Mouse (Mus musculus) liver, adult 2 months (tissue): ENCODE measurements around the gene Tspan31. TPM values are rescaled to one million over a fixed set of nuclear protein-coding genes. Genes with fewer than 3 reads are reported as not detected.
A peak's percentile ranks its signal among the peaks of the same experiment; 100 is the strongest.

Source experiments
- DNase-seq: peaks from one replicate; pipeline ENCODE4 v3.0.0-alpha.2; 2011; ENCODE audit warnings: low read depth, low spot score; ENCODE audit errors: extremely low read depth
- H3K27ac ChIP-seq: fragments of 200-500 bp; replicated peaks from 2 replicates; pipeline ENCODE4 v1.5.1; 2012; ENCODE audit warnings: low read depth, mild to moderate bottlenecking, control low read depth, inconsistent platforms, low read length; ENCODE audit not compliant: insufficient read depth
- H3K27me3 ChIP-seq: fragments of 200-500 bp; 2 replicates; pipeline ENCODE4 v1.6.1; 2012; ENCODE audit warnings: mild to moderate bottlenecking, moderate library complexity, low read length, inconsistent platforms; ENCODE audit not compliant: control insufficient read depth, insufficient read depth
- H3K36me3 ChIP-seq: fragments of 200-500 bp; 2 replicates; pipeline ENCODE4 v1.6.1; 2012; ENCODE audit warnings: low read length, inconsistent platforms; ENCODE audit not compliant: control insufficient read depth, insufficient read depth
- H3K4me1 ChIP-seq: fragments of 200-500 bp; 2 replicates; pipeline ENCODE4 v1.6.1; 2011; ENCODE audit warnings: low read length; ENCODE audit not compliant: control insufficient read depth, insufficient read depth
- H3K4me3 ChIP-seq: fragments of 200-500 bp; 2 replicates; pipeline ENCODE4 v1.5.1; 2011; ENCODE audit warnings: low read depth, mild to moderate bottlenecking, control low read depth, low read length, moderate library complexity; ENCODE audit not compliant: insufficient read depth
- H3K79me2 ChIP-seq: fragments of 200-500 bp; 2 replicates; pipeline ENCODE4 v1.6.1; 2012; ENCODE audit warnings: inconsistent platforms, mild to moderate bottlenecking, low read length, moderate library complexity; ENCODE audit not compliant: control insufficient read depth, insufficient read depth
- H3K9ac ChIP-seq: fragments of 200-500 bp; 2 replicates; pipeline ENCODE4 v1.6.1; 2012; ENCODE audit warnings: low read depth, mild to moderate bottlenecking, control low read depth, inconsistent platforms, low read length
- CTCF ChIP-seq: fragments of 200-500 bp; IDR thresholded peaks from 2 replicates; pipeline ENCODE4 v1.5.1; 2011; ENCODE audit warnings: low read depth, low read length, control low read depth
- POLR2A ChIP-seq: fragments of 200-500 bp; IDR thresholded peaks from 2 replicates; pipeline ENCODE4 v1.6.1; 2011; ENCODE audit warnings: low read length, control low read depth; ENCODE audit not compliant: insufficient read depth; ENCODE audit errors: extremely low read depth
- WGBS: fragments of 180-500 bp; shearing (Covaris S2); methylation state at CpG from one replicate; pipeline ENCODE4 v1.1.7; 2018; 5-methylcytosine and 5-hydroxymethylcytosine counted together
- polyA plus RNA-seq: library from polyadenylated mRNA; depleted of rRNA; stranded (reverse); fragments of >200 nt; gene quantifications from 2 replicates; pipeline ENCODE4 v1.2.3, GENCODE M21; 2012
- total RNA-seq: library from RNA; depleted of rRNA; stranded (reverse); fragments of >200 nt; gene quantifications from 2 replicates; pipeline ENCODE4 v1.2.3, GENCODE M21; 2014

The Tspan31 gene
- total and polyA plus RNA-seq, 2 experiments, result 268 to 278 TPM

GRCm38 (mm10) chr10:127068360-127069038 lies 1.6 kb downstream of the Tspan31 start:
- no peak for TF ChIP-seq POLR2A
- no peak for TF ChIP-seq CTCF
- Histone ChIP-seq H3K9ac (peak overlapping the region; percentile 84), H3K36me3 (peaks cover 22% of the 10 kb centered on the region), H3K27me3 (no peaks in the 10 kb centered on the region), H3K4me3 (peak overlapping the region; percentile 60), H3K4me1 (peaks cover 22% of the 10 kb centered on the region), H3K79me2 (peaks cover 8% of the 10 kb centered on the region; the same call in 1 of the 2 replicates), H3K27ac (peak overlapping the region; percentile 92)
- peak; percentile 21 for DNase-seq
- WGBS, result 46% methylated on average over 9 of the region's 9 CpGs

GRCm38 (mm10) chr10:127066519-127067018 lies 3.5 kb downstream of the Tspan31 start:
- peak overlapping the region; percentile 25 for H3K27ac ChIP-seq
- WGBS, result 72% methylated on average over 14 of the region's 14 CpGs

GRCm38 (mm10) chr10:127065981-127066380 lies 4.1 kb downstream of the Tspan31 start:
- peaks cover 19% of the 10 kb centered on the region for H3K4me1 ChIP-seq
- WGBS, result 74% methylated on average over 9 of the region's 9 CpGs
- no peak overlapping the region for H3K27ac ChIP-seq
- H3K9ac ChIP-seq, result no peak overlapping the region
- no peak overlapping the region for H3K4me3 ChIP-seq
- H3K36me3 ChIP-seq, result peaks cover 22% of the 10 kb centered on the region
- H3K27me3 ChIP-seq, result no peaks in the 10 kb centered on the region
- DNase-seq, result no peak
- H3K79me2 ChIP-seq, result peaks cover 8% of the 10 kb centered on the region; the same call in 1 of the 2 replicates
- TF ChIP-seq CTCF, result no peak
- no peak for TF ChIP-seq POLR2A

More at GRCm38 (mm10) chr10:127066519-127067018, 3.5 kb downstream of the Tspan31 start:
- peak; percentile 57 for DNase-seq
- H3K4me3 ChIP-seq, result no peak overlapping the region
- H3K36me3 ChIP-seq, result peaks cover 22% of the 10 kb centered on the region
- H3K79me2 ChIP-seq, result peaks cover 8% of the 10 kb centered on the region; the same call in 1 of the 2 replicates
- no peaks in the 10 kb centered on the region for H3K27me3 ChIP-seq
- no peak for TF ChIP-seq POLR2A
- TF ChIP-seq CTCF, result peak; percentile 13; the same call in 1 of the 2 replicates
- H3K4me1 ChIP-seq, result peaks cover 22% of the 10 kb centered on the region
- H3K9ac ChIP-seq, result no peak overlapping the region

GRCm38 (mm10) chr10:127063913-127064870 lies 5.9 kb downstream of the Tspan31 start:
- Histone ChIP-seq H3K79me2 (peaks cover 8% of the 10 kb centered on the region; the same call in 1 of the 2 replicates), H3K27me3 (no peaks in the 10 kb centered on the region), H3K36me3 (peaks cover 22% of the 10 kb centered on the region), H3K27ac (peak overlapping the region; percentile 74), H3K4me3 (peak overlapping the region; percentile 87), H3K4me1 (peaks cover 15% of the 10 kb centered on the region), H3K9ac (peak overlapping the region; percentile 87)
- 10% methylated on average over 37 of the region's 37 CpGs for WGBS
- TF ChIP-seq POLR2A, result no peak
- TF ChIP-seq CTCF, result no peak
- DNase-seq, result no peak

- Histone ChIP-seq H3K27me3 (no peaks in the 10 kb centered on the region), H3K4me3 (peak within 1 kb of the TSS; percentile 87), H3K36me3 (peaks cover 20% of the 10 kb centered on the region), H3K4me1 (peaks cover 11% of the 10 kb centered on the region), H3K27ac (peak within 1 kb of the TSS; percentile 74), H3K79me2 (peaks cover 5% of the 10 kb centered on the region; the same call in 1 of the 2 replicates), H3K9ac (peak within 1 kb of the TSS; percentile 87)
- TF ChIP-seq POLR2A (peak; percentile 67; the same call in 1 of the 2 replicates), CTCF (no peak)
- WGBS, result under 1% methylated on average over 46 of the region's 46 CpGs
- peak; percentile 92 for DNase-seq
Observed at GRCm38 (mm10) chr10:127063239-127063872, 6.7 kb downstream of the Tspan31 start, which contains the start of gene Cdk4. Gene Cdk4 (plus strand): TSS chr10:127063534.
